ENCODE assay signal across 11 mouse cellular contexts in genomic region chr4:106855771-106856170, GRCm38 (mm10). TPM values are rescaled to one million over a fixed set of nuclear protein-coding genes. Genes with fewer than 3 reads are reported as not detected.
DNase-seq lines count a peak whose midpoint lies in the region; ATAC-seq and TF ChIP-seq lines count a peak whose summit lies in the region.
"Had no signal": no experiment of that assay in that cellular context is flagged by ENCODE, and none has a peak within 500 bp of the region (broad histone marks: within the 10 kb centered on the region; RNA-seq: fewer than 3 reads in every experiment).

No protein-coding gene starts in this region.

- intact Hi-C loops in left cerebral cortex, postnatal 10 days (cut with DNase I) = no loop called here

- H3K9ac ChIP-seq in lung, embryonic 14.5 days = no peak overlapping the region
- H3K9ac ChIP-seq in forebrain, embryonic 16.5 days (replicated peaks; ENCODE audit: low read depth, low read length) = no peak overlapping the region
- H3K9ac ChIP-seq in neural tube, embryonic 13.5 days = peak overlapping the region; percentile 38; the same call in 1 of the 2 replicates

- ATAC-seq in lung, embryonic 14.5 days (ENCODE audit: insufficient read depth) = no peak
- 0 out of 2 replicates have a peak, but pooled peaks have one; percentile 24 for ATAC-seq in forebrain, embryonic 16.5 days
- peak; percentile 36; the same call in 1 of the 2 replicates for ATAC-seq in neural tube, embryonic 13.5 days (ENCODE audit: low read depth)

- no peaks in the 10 kb centered on the region for H3K9me3 ChIP-seq in lung, embryonic 14.5 days (ENCODE audit: low read depth, low read length)
- H3K9me3 ChIP-seq in forebrain, embryonic 16.5 days (ENCODE audit: control insufficient read depth, low read length) = no peaks in the 10 kb centered on the region
- no peaks in the 10 kb centered on the region for H3K9me3 ChIP-seq in neural tube, embryonic 13.5 days

- H3K4me3 ChIP-seq in lung, embryonic 14.5 days (ENCODE audit: low read depth, low read length) = no peak overlapping the region
- no peak overlapping the region for H3K4me3 ChIP-seq in forebrain, embryonic 16.5 days (replicated peaks; ENCODE audit: low read length)
- H3K4me3 ChIP-seq in neural tube, embryonic 13.5 days = no peak overlapping the region
- H3K4me3 ChIP-seq: left cerebral cortex, adult 2 months had no signal

- TF ChIP-seq CTCF in lung, embryonic 14.5 days (IDR thresholded peaks at IDR 0.05; ENCODE audit: low read depth) = no peak

- H3K27ac ChIP-seq in lung, embryonic 14.5 days (ENCODE audit: low read depth) = no peak overlapping the region; the same call in 1 of the 2 replicates
- H3K27ac ChIP-seq in forebrain, embryonic 16.5 days (ENCODE audit: low read length) = no peak overlapping the region
- 0 out of 2 replicates have a peak overlapping the region, but pooled peaks have one; percentile 9 for H3K27ac ChIP-seq in neural tube, embryonic 13.5 days (replicated peaks)
- H3K27ac ChIP-seq: left cerebral cortex, adult 2 months had no signal

- no peaks in the 10 kb centered on the region for H3K27me3 ChIP-seq in lung, embryonic 14.5 days (ENCODE audit: insufficient read depth, low read length)
- H3K27me3 ChIP-seq in forebrain, embryonic 16.5 days (replicated peaks; ENCODE audit: control insufficient read depth, insufficient read depth, low read length) = no peaks in the 10 kb centered on the region
- no peaks in the 10 kb centered on the region for H3K27me3 ChIP-seq in neural tube, embryonic 13.5 days

- 9% methylated on average over 19 of the region's 19 CpGs for WGBS in lung, embryonic 14.5 days
- 2% methylated on average over 19 of the region's 19 CpGs for WGBS in forebrain, embryonic 16.5 days
- 4% methylated on average over 19 of the region's 19 CpGs for WGBS in neural tube, embryonic 13.5 days

- peaks cover 31% of the 10 kb centered on the region for H3K4me1 ChIP-seq in lung, embryonic 14.5 days (ENCODE audit: insufficient read depth)
- H3K4me1 ChIP-seq in forebrain, embryonic 16.5 days (replicated peaks; ENCODE audit: control insufficient read depth, insufficient read depth, low read length) = peaks cover 26% of the 10 kb centered on the region
- H3K4me1 ChIP-seq in neural tube, embryonic 13.5 days (replicated peaks) = peaks cover 33% of the 10 kb centered on the region

- DNase-seq in embryo, embryonic 10 days (ENCODE audit: low spot score) = peak; percentile 21
- DNase-seq in embryo, embryonic 9.5 days (ENCODE audit: extremely low spot score) = no peak
- DNase-seq in lung, embryonic 14.5 days = peak; percentile 29
- DNase-seq in lung, postnatal 4 days = no peak
- DNase-seq in left cerebral cortex, adult 18-20 months (ENCODE audit: low spot score in 2 of 2) = no peak
- no peak for DNase-seq in left cerebral cortex, postnatal 10 days (ENCODE audit: extremely low spot score in 1 of 2, low spot score in 2 of 2)
- DNase-seq: kidney, adult 11 months; lung, postnatal 10 days had no signal

- H3K36me3 ChIP-seq in lung, embryonic 14.5 days (ENCODE audit: insufficient read depth) = no peaks in the 10 kb centered on the region
- H3K36me3 ChIP-seq in forebrain, embryonic 16.5 days (ENCODE audit: control insufficient read depth, insufficient read depth) = no peaks in the 10 kb centered on the region
- H3K36me3 ChIP-seq in neural tube, embryonic 13.5 days = no peaks in the 10 kb centered on the region

- H3K4me2 ChIP-seq in lung, embryonic 14.5 days = peak overlapping the region; percentile 33; the same call in 1 of the 2 replicates
- H3K4me2 ChIP-seq in forebrain, embryonic 16.5 days (ENCODE audit: low read length) = no peak overlapping the region
- H3K4me2 ChIP-seq in neural tube, embryonic 13.5 days = peak overlapping the region; percentile 7; the same call in 1 of the 2 replicates

RNA-seq across cellular contexts. Expression of gene Acot11, which starts 51.0 kb away (rescaled TPM):
- polyA plus RNA-seq in lung, embryonic 14.5 days (2014; fragmentation: Nextera tagmentation; extraction: Ambion mirVana) = 0.84 and 1.1 TPM in 2 replicates
- polyA plus RNA-seq in forebrain, embryonic 16.5 days (2015; fragmentation: Nextera tagmentation; extraction: Ambion mirVana) = 1.1 and 1.5 TPM in 2 replicates
- 1.5 and 1.7 TPM in 2 replicates for polyA plus RNA-seq in neural tube, embryonic 13.5 days (2015; fragmentation: Nextera tagmentation; extraction: Ambion mirVana)
- 10 to 100 TPM; 35.0 to 57.5 TPM for total RNA-seq in left cerebral cortex, adult 18-20 months (2021)
- total RNA-seq in left cerebral cortex, postnatal 10 days (2021) = 10 to 100 TPM; 12.2 to 22.1 TPM

RNA-seq across cellular contexts. Expression of gene Ssbp3, which starts 54.7 kb away (rescaled TPM):
- 69.5 and 80.2 TPM in 2 replicates for polyA plus RNA-seq in lung, embryonic 14.5 days (2014; fragmentation: Nextera tagmentation; extraction: Ambion mirVana)
- polyA plus RNA-seq in forebrain, embryonic 16.5 days (2015; fragmentation: Nextera tagmentation; extraction: Ambion mirVana) = 163 and 167 TPM in 2 replicates
- polyA plus RNA-seq in neural tube, embryonic 13.5 days (2015; fragmentation: Nextera tagmentation; extraction: Ambion mirVana) = 186 and 191 TPM in 2 replicates
- total RNA-seq in left cerebral cortex, adult 18-20 months (2021) = 100 to 1,000 TPM; 190 to 197 TPM
- total RNA-seq in left cerebral cortex, postnatal 10 days (2021) = 100 to 1,000 TPM; 114 to 119 TPM

Comparison
In these comparisons a context has a peak if more than half of its experiments do, and no peak if none do; other contexts are left out.
1. DNase-seq: peak in embryo, embryonic 10 days (single experiment) and lung, embryonic 14.5 days (single experiment); none in embryo, embryonic 9.5 days (single experiment), lung, postnatal 4 days (0 of 2), left cerebral cortex, adult 18-20 months (0 of 2) and left cerebral cortex, postnatal 10 days (0 of 2).